Mouse (Mus musculus) layer of hippocampus, adult 8-10 months (tissue): ENCODE results near the gene Stmn1. TPM values are rescaled to one million over a fixed set of nuclear protein-coding genes. Genes with fewer than 3 reads are reported as not detected.
A peak's percentile ranks its signal among the peaks of the same experiment; 100 is the strongest.

ENCODE experiments used
- DNase-seq, 2 experiments: peaks; one replicate each; pipeline ENCODE4 v3.0.0; 2022; ENCODE audit warnings: low spot score in 2 of 2
- total RNA-seq, 4 experiments: library from RNA; stranded (reverse); gene quantifications; 2 replicates each; pipeline ENCODE4 v1.2.4; 2022

Gene Stmn1
- total RNA-seq, 4 experiments from 2014 or later, result 367 to 422 (median 391) TPM

- DNase-seq, result no peak
Observed at GRCm38 (mm10) chr4:134457130-134457825, 10.8 kb upstream of the Stmn1 start.

- no peak for DNase-seq
Observed at GRCm38 (mm10) chr4:134458856-134459255, 9.3 kb upstream of the Stmn1 start.

- DNase-seq, result no peak
Observed at GRCm38 (mm10) chr4:134460277-134460676, 7.8 kb upstream of the Stmn1 start.

GRCm38 (mm10) chr4:134461252-134461651 is 6.9 kb upstream of the Stmn1 start:
- DNase-seq, result no peak

- no peak for DNase-seq
Observed at GRCm38 (mm10) chr4:134465789-134466188, 2.3 kb upstream of the Stmn1 start.

GRCm38 (mm10) chr4:134466381-134467262 is 1.5 kb upstream of the Stmn1 start:
- DNase-seq, result no peak

- DNase-seq, result no peak
Observed at GRCm38 (mm10) chr4:134467435-134468214, 495 bp upstream of the Stmn1 start.

- DNase-seq, result peak; percentile 87 to 91
Observed at GRCm38 (mm10) chr4:134468578-134469266, 602 bp downstream of the Stmn1 start.

GRCm38 (mm10) chr4:134469341-134469796 is 1.2 kb downstream of the Stmn1 start:
- DNase-seq, result no peak

GRCm38 (mm10) chr4:134469985-134470384 is 1.9 kb downstream of the Stmn1 start:
- DNase-seq, result no peak

GRCm38 (mm10) chr4:134471469-134471868 is 3.3 kb downstream of the Stmn1 start:
- DNase-seq, result no peak

GRCm38 (mm10) chr4:134473764-134474163 is 5.6 kb downstream of the Stmn1 start:
- DNase-seq, result no peak

GRCm38 (mm10) chr4:134474240-134474639 is 6.1 kb downstream of the Stmn1 start:
- DNase-seq, result no peak

- no peak for DNase-seq
Observed at GRCm38 (mm10) chr4:134476899-134477298, 8.8 kb downstream of the Stmn1 start.

- DNase-seq, result peak; percentile 85 to 92
Observed at GRCm38 (mm10) chr4:134478031-134478430, 9.9 kb downstream of the Stmn1 start.

GRCm38 (mm10) chr4:134479839-134480238 is 11.7 kb downstream of the Stmn1 start:
- DNase-seq, result no peak

GRCm38 (mm10) chr4:134480864-134481263 is 12.7 kb downstream of the Stmn1 start:
- peak in 1 of 2 experiments; percentile 79 for DNase-seq

- no peak for DNase-seq
Observed at GRCm38 (mm10) chr4:134481270-134481669, 13.2 kb downstream of the Stmn1 start.

GRCm38 (mm10) chr4:134482442-134482841 is 14.3 kb downstream of the Stmn1 start:
- no peak for DNase-seq

GRCm38 (mm10) chr4:134483078-134483688 is 15.1 kb downstream of the Stmn1 start:
- no peak for DNase-seq

- DNase-seq, result peak; percentile 81 to 83
Observed at GRCm38 (mm10) chr4:134483696-134484095, 15.6 kb downstream of the Stmn1 start.
